Comparison of ENCODE assay signal across 20 mouse cellular contexts in the genomic region with DNA sequence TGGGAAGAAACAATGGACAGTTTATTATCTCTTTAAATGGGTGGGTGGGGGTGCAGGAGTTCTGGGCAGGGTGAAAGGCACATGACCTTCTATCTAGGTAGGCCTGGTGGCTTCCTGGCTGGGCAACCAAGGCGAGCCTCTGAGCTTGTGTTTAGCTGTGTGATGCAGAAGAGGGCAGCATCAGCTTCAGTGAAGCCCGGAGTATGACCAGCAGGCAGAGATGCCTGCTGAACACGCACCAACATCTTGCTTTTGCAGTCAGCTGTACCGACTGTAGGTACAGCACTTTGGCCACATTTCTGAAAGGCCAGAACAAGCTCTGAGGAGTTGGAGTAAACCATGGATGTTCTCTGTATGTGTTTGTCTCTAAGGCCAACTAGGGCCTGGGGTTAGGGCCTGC. TPM values are rescaled to one million over a fixed set of nuclear protein-coding genes. Genes with fewer than 3 reads are reported as not detected.
"Had no signal": no experiment of that assay in that cellular context is flagged by ENCODE, and none has a peak within 500 bp of the region (broad histone marks: within the 10 kb centered on the region; RNA-seq: fewer than 3 reads in every experiment).

No protein-coding gene starts in this region.

- H3K4me3 ChIP-seq: limb, embryonic 12.5 days; liver, embryonic 13.5 days; megakaryocyte, embryonic 14.5 days; midbrain, embryonic 15.5 days; neural tube, embryonic 12.5 days had no signal

- H3K27me3 ChIP-seq: limb, embryonic 12.5 days; midbrain, embryonic 15.5 days had no signal

- H3K36me3 ChIP-seq: limb, embryonic 12.5 days; liver, embryonic 13.5 days; midbrain, embryonic 15.5 days; neural tube, embryonic 12.5 days had no signal

- H3K9me3 ChIP-seq: limb, embryonic 12.5 days; liver, embryonic 13.5 days; midbrain, embryonic 15.5 days; neural tube, embryonic 12.5 days had no signal

- H3K27ac ChIP-seq: kidney, postnatal 0 days; limb, embryonic 12.5 days; macrophage; midbrain, embryonic 15.5 days; neural tube, embryonic 12.5 days; stomach, postnatal 0 days had no signal

- H3K4me2 ChIP-seq: limb, embryonic 12.5 days; lung, embryonic 14.5 days; midbrain, embryonic 11.5 days; midbrain, embryonic 15.5 days; neural tube, embryonic 12.5 days had no signal

- H3K9ac ChIP-seq: limb, embryonic 12.5 days; liver, embryonic 13.5 days; lung, embryonic 14.5 days; midbrain, embryonic 15.5 days; neural tube, embryonic 12.5 days had no signal

- DNase-seq: kidney, adult 8-10 months; kidney, postnatal 36 days; liver, embryonic 13.5 days; lung, embryonic 14.5 days; lung, postnatal 14 days; thymus, adult 2 months; thymus, postnatal 36 days had no signal

- ATAC-seq: midbrain, embryonic 15.5 days had no signal

- H3K4me1 ChIP-seq: limb, embryonic 12.5 days; midbrain, embryonic 15.5 days; neural tube, embryonic 12.5 days had no signal

RNA-seq across cellular contexts. Expression of gene Aqp8, which starts 1.5 kb away (rescaled TPM):
- total RNA-seq: layer of hippocampus, adult 18-20 months; layer of hippocampus, postnatal 10 days; left cerebral cortex, postnatal 36 days; monocyte, adult 5-6 weeks; neutrophil, adult 5-6 weeks had no signal
- polyA plus RNA-seq: lung, embryonic 14.5 days; macrophage; midbrain, embryonic 15.5 days had no signal

RNA-seq across cellular contexts. Expression of gene Zkscan2, which starts 36.7 kb away (rescaled TPM):
- total RNA-seq: monocyte, adult 5-6 weeks; neutrophil, adult 5-6 weeks had no signal
- polyA plus RNA-seq: macrophage; thymus, adult 2 months had no signal
